Mouse (Mus musculus) granulocyte monocyte progenitor cell, adult 5-6 weeks (primary cell): ENCODE measurements at regions not wholly inside any gene's neighbourhood (a gene's known extent, or its start where the extent isn't known, plus 50 kb on each side); places are given as distances from the start of the nearest gene placed in this dataset.
A peak's percentile ranks its signal among the peaks of the same experiment; 100 is the strongest.

Experiments used
- ATAC-seq: replicated peaks from 2 replicates; pipeline ENCODE4 v1.8.0; 2016; ENCODE audit warnings: mild to moderate bottlenecking, moderate TSS enrichment, inconsistent platforms; ENCODE audit not compliant: poor library complexity, severe bottlenecking

GRCm38 (mm10) chr13:107907966-107908365 lies 136.3 kb upstream of the Smim15 start:
- ATAC-seq: no peak

GRCm38 (mm10) chr13:107904851-107905250 lies 139.4 kb upstream of the Smim15 start:
- no peak for ATAC-seq

GRCm38 (mm10) chr13:107904051-107904740 lies 140.1 kb upstream of the Smim15 start:
- no peak for ATAC-seq

DNA sequence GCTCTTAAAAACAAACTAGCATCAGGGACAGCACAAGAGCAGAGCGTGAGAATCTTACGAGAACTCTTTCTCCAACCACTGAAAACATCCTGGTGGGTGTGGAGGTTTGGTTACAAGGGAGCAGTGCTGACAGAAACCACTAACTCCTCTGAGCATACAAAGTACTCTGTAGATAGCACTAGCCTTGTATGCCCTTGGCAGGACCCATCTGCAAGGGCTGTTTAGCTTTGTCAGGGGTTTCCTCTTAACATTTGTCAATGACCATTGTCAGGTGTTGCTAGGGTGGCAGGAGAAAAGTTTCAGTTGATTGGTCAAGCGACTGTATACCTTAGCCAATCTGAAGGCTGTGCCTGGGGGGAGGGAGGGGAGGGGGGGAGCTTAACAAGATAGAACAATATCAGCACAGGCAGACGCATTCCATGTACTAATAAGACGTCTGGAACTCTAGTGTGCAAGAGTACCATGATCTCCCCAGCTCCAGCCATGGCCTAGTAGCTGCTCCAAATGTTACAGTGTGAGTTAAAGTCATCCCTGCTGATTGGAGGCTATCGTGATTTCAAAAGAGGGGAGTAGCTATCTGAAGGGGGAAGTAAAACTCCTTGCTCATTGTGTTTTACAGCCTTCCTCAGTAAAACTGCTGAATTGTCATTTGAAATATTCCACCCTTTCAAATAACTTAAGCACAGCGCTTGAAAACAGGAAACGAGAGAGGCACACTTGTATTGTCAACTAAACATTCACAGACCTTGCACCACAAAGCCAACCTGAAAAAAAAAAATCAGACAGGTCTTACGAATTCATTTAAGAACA lies 140.9 kb upstream of the Smim15 start:
- peak; percentile 91 for ATAC-seq

DNA sequence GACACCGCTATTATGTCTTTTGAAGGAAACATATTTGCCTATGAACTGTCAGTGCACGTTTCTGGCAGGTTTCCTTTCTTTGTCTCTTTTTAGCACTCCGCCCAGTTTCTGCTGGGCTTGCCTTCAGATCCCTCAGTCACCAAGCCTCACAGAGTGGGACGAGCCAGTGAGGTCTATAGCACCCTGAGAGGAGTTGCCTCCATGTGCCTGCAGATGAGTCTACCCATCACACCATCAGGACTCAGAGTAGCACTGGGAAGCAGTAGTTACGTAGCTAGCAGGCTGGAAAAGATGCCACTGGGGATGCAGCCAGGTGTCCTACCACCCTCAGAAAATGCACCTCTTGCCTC lies 141.5 kb upstream of the Smim15 start:
- no peak for ATAC-seq

- ATAC-seq: peak; percentile 74
Observed at GRCm38 (mm10) chr13:107899600-107900229, 144.5 kb upstream of the Smim15 start.

GRCm38 (mm10) chr13:107897646-107898045 lies 146.6 kb upstream of the Smim15 start:
- no peak for ATAC-seq

DNA sequence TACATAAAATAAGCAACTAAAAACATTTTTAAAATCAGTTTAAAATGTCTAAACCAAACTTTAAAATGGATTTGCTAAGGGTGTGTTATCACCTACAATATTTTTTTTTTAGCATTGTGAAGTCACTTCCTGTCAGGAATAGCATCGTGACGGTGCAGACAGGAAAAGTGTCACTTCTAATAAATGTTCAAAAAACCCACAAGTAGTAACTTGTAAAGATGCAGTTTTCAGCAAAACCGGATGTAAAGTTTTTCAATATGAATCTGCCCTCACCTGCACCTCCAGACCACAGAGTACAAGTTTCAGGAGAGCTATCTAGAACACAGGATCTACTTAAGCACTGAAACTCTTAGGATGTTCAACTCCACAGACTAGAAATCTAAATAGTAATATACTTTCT lies 147.1 kb upstream of the Smim15 start:
- ATAC-seq: no peak

DNA sequence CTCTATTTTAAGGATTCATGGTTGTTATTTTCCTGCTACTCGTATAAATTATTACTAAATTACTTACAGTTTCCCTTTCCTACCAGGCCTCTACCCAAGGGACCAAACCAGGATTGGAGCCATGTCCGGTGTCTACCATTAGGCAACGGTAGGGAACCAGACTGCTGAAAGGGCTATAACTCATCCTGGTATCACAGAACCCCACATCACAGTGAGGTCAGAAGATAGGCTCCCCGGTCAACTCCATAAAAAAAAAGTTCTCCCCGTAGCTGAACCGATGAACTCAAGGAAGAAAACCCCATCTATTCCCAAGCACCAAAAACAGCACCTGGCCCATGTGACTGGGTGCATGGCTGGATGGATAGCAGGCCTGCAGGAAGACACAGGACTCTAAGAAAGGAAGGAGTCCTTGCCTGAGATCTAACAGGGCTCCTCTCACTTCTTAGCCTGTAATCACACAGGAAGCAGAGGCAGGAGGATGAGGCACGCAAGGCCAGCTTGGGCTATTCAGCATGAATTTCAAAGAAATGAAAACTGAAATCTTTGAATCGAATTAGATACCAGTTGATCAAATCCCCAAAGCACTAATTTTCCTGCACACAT lies 150.6 kb upstream of the Smim15 start:
- no peak for ATAC-seq

- no peak for ATAC-seq
Observed at GRCm38 (mm10) chr13:107893081-107893480, 151.2 kb upstream of the Smim15 start.

- no peak for ATAC-seq
Observed at GRCm38 (mm10) chr13:107891946-107892345, 152.3 kb upstream of the Smim15 start.

GRCm38 (mm10) chr13:107890866-107891821 lies 153.1 kb upstream of the Smim15 start:
- ATAC-seq: peak; percentile 5; the same call in 1 of the 2 replicates

- ATAC-seq: peak; percentile 83
Observed at GRCm38 (mm10) chr13:107889985-107890865, 154.0 kb upstream of the Smim15 start.

GRCm38 (mm10) chr13:107889588-107889984 lies 154.7 kb upstream of the Smim15 start:
- no peak for ATAC-seq

GRCm38 (mm10) chr13:107888571-107889451 lies 155.4 kb upstream of the Smim15 start:
- ATAC-seq: peak; percentile 15

DNA sequence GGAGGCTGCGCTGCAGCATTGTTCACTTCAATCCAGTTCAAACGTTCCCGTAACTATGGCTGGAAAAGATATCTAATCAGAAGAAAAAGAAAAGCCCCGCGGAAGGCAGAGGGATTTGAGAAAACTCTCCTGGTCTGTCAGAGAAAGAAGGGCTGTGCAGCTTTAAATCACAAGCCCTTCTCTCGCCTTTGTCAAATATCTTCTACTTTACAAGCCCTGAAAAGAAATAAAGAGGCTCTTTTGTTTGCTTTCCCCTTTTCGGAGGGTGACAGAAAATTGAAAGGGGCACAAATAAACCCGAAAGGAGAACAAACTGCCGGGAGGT lies 156.1 kb upstream of the Smim15 start:
- no peak for ATAC-seq

- ATAC-seq: no peak
Observed at GRCm38 (mm10) chr13:107887366-107888230, 156.6 kb upstream of the Smim15 start.
